Mouse (Mus musculus) embryonic facial prominence, embryonic 14.5 days (tissue): ENCODE data around the gene Mvp. TPM values are rescaled to one million over a fixed set of nuclear protein-coding genes. Genes with fewer than 3 reads are reported as not detected.
A peak's percentile ranks its signal among the peaks of the same experiment; 100 is the strongest.

Source experiments
- ATAC-seq: fragments of 200-750 bp; cut with Nextera tagmentation; 2 replicates; pipeline ENCODE4 v1.8.0; 2017; ENCODE audit warnings: low read depth, moderate number of reproducible peaks, moderate TSS enrichment
- DNase-seq: peaks from one replicate; pipeline ENCODE4 v3.0.0-alpha.2; 2015; ENCODE audit warnings: low spot score
- H3K27ac ChIP-seq: fragments of 300-500 bp; sonication (generic); replicated peaks from 2 replicates; pipeline ENCODE4 v1.5.1; 2014; ENCODE audit warnings: low read depth, mild to moderate bottlenecking, low read length, moderate library complexity
- H3K27me3 ChIP-seq: fragments of 300-500 bp; sonication (generic); replicated peaks from 2 replicates; pipeline ENCODE4 v1.6.1; 2014; ENCODE audit warnings: low read length; ENCODE audit not compliant: control insufficient read depth, insufficient read depth
- H3K36me3 ChIP-seq: fragments of 300-500 bp; sonication (generic); 2 replicates; pipeline ENCODE4 v1.6.1; 2014; ENCODE audit warnings: low read length, mixed read lengths; ENCODE audit not compliant: control insufficient read depth, insufficient read depth
- H3K4me1 ChIP-seq: fragments of 300-500 bp; sonication (generic); 2 replicates; pipeline ENCODE4 v1.6.1; 2014; ENCODE audit warnings: antibody characterized with exemption, low read length; ENCODE audit not compliant: control insufficient read depth, insufficient read depth
- H3K4me2 ChIP-seq: fragments of 300-500 bp; sonication (generic); 2 replicates; pipeline ENCODE4 v1.6.1; 2014; ENCODE audit warnings: low read depth, mild to moderate bottlenecking, low read length, moderate library complexity, mixed read lengths
- H3K4me3 ChIP-seq: fragments of 300-500 bp; sonication (generic); 2 replicates; pipeline ENCODE4 v1.5.1; 2014; ENCODE audit warnings: low read depth, mild to moderate bottlenecking, low read length
- H3K9ac ChIP-seq: fragments of 300-500 bp; sonication (generic); 2 replicates; pipeline ENCODE4 v1.6.1; 2014; ENCODE audit warnings: low read depth, mild to moderate bottlenecking, low read length, moderate library complexity, mixed read lengths
- H3K9me3 ChIP-seq: fragments of 300-500 bp; sonication (generic); 2 replicates; pipeline ENCODE4 v1.6.1; 2016; ENCODE audit warnings: low read length; ENCODE audit not compliant: control insufficient read depth
- WGBS: fragments of 180-500 bp; shearing (Covaris S2); extraction: QIAGEN DNeasy Blood & Tissue Kit; methylation state at CpG from one replicate; pipeline ENCODE4 v1.1.7; 2014; 5-methylcytosine and 5-hydroxymethylcytosine counted together
- polyA plus RNA-seq: library from polyadenylated mRNA; unstranded; fragments of >200 nt; fragmentation: Nextera tagmentation; extraction: Ambion mirVana; gene quantifications from 2 replicates; pipeline ENCODE4 v1.2.1, GENCODE M21; 2014

The Mvp gene
- polyA plus RNA-seq, 1 experiment from 2014 or later, result 9.9 TPM

DNA sequence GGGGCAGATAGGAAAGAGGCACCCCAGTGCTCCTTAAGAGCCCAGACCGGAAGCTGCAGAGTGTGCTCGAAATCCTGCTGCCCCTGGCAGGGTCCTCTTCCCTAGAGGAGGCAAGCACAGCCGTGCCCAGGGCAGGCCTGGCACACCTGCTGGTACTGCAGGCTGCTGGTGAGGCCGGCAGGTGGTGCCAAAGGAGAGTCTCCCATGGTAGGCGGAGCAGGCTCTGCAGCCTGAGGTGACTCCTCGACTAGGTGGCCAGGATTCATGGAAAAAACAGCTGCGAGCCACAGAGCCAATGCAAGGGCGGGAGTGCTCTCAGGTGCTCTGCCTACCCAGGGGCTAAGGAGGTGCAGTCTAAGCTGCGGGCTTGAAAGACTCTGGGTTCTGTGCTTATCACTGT, 28.1 kb downstream of the Mvp start:
- DNase-seq, result peak; percentile 35
- H3K4me1 ChIP-seq, result no peaks in the 10 kb centered on the region
- no peaks in the 10 kb centered on the region for H3K36me3 ChIP-seq
- H3K4me3 ChIP-seq, result no peak overlapping the region
- H3K9me3 ChIP-seq, result no peaks in the 10 kb centered on the region
- H3K4me2 ChIP-seq, result no peak overlapping the region
- no peak overlapping the region for H3K27ac ChIP-seq
- ATAC-seq, result peak; percentile 64; the same call in 1 of the 2 replicates
- H3K9ac ChIP-seq, result no peak overlapping the region
- WGBS, result 34% methylated on average over 9 of the region's 9 CpGs
- H3K27me3 ChIP-seq, result no peaks in the 10 kb centered on the region

DNA sequence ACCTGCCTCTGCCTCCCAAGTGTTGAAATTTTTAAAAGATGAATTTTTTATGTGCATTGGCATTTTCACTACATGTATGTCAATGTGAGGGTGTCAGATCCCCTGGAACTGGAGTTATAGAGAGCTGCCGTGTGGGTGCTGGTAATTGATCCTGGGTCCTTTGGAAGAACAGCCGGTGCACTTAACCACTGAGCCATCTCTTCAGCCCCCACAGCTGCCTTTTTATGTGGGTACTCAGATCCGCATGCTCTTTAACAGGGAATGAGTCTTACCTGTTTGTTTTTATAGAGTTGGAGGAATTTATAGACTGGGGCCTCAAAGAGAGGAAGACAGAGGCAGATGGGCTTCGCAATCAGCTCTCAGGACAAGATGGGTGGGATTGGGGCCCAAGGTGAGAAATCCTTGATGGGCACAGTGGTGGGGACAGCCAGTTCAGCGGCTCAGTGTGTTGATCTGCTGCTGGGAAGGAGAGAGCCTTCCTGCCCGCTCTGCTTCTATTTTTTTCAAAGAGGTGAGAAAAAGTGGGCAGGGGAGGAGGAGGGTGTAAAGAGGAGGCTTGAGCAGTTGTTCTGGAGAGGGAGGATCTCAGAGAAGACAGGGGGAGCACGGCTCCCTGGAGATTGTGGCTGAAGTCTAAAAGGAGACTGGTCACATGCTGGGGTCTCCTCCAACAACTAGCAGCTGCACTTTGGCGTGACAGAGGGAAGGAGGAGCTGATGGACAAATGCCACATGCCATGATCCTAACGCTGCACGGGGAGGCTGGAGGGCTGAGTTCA, 29.6 kb downstream of the Mvp start:
- H3K4me1 ChIP-seq, result no peaks in the 10 kb centered on the region
- no peak overlapping the region for H3K27ac ChIP-seq
- H3K36me3 ChIP-seq, result peaks cover 10% of the 10 kb centered on the region
- no peak overlapping the region for H3K9ac ChIP-seq
- DNase-seq (peak; percentile 23), ATAC-seq (peak; percentile 38; the same call in 1 of the 2 replicates)
- no peaks in the 10 kb centered on the region for H3K9me3 ChIP-seq
- WGBS, result 64% methylated on average over 10 of the region's 10 CpGs
- no peak overlapping the region for H3K4me3 ChIP-seq
- H3K4me2 ChIP-seq, result no peak overlapping the region
- no peaks in the 10 kb centered on the region for H3K27me3 ChIP-seq

DNA sequence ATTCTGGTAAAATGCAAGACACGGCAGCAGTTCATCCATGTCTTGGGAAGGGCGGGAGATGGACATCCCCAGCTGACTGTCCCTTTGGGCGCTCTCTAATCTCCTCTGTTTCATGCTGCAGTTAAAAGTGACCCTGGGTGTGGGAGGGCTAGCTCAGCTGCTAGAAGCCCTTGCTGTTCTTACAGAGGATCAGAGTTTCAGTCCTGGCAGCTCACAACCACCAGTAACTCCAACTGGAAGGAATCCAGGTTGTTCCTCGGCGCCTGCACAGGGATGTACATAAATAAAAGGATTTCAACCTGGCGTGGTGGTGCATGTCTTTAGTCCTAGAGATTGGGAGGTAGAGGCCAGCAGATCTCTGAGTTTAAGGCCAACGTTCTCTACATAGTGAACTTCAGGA, 31.3 kb downstream of the Mvp start:
- H3K27ac ChIP-seq, result no peak overlapping the region
- H3K36me3 ChIP-seq, result peaks cover 27% of the 10 kb centered on the region
- no peaks in the 10 kb centered on the region for H3K4me1 ChIP-seq
- H3K27me3 ChIP-seq, result no peaks in the 10 kb centered on the region
- ATAC-seq, result no peak
- no peak overlapping the region for H3K9ac ChIP-seq
- H3K9me3 ChIP-seq, result no peaks in the 10 kb centered on the region
- 77% methylated on average over 7 of the region's 7 CpGs for WGBS
- H3K4me3 ChIP-seq, result no peak overlapping the region
- no peak for DNase-seq
- H3K4me2 ChIP-seq, result no peak overlapping the region

DNA sequence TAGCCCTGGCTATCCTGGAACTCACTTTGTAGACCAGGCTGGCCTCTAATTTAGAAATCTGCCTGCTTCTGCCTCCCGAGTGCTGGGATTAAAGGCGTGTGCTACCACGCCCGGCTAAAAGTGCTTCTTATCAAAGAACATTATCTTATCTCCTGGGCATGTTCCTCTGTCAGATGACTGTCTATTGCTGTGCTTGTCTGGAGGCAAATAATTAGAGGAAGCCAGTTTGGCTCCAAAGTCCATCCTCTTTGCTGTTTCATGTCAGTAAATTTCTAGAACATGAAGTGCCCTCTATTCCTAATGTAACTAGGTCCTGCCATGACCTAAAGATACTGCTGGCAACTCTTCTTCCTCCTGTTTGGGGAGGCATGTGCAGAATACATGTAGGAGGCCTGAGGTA, 32.4 kb downstream of the Mvp start:
- H3K9me3 ChIP-seq, result no peaks in the 10 kb centered on the region
- no peak overlapping the region for H3K4me2 ChIP-seq
- H3K4me3 ChIP-seq, result no peak overlapping the region
- ATAC-seq, result no peak
- no peak overlapping the region for H3K27ac ChIP-seq
- no peak overlapping the region for H3K9ac ChIP-seq
- peaks cover 6% of the 10 kb centered on the region for H3K4me1 ChIP-seq
- no peaks in the 10 kb centered on the region for H3K27me3 ChIP-seq
- peaks cover 31% of the 10 kb centered on the region for H3K36me3 ChIP-seq
- 90% methylated on average over 4 of the region's 4 CpGs for whole genome bisulfite sequencing
- no peak for DNase-seq

DNA sequence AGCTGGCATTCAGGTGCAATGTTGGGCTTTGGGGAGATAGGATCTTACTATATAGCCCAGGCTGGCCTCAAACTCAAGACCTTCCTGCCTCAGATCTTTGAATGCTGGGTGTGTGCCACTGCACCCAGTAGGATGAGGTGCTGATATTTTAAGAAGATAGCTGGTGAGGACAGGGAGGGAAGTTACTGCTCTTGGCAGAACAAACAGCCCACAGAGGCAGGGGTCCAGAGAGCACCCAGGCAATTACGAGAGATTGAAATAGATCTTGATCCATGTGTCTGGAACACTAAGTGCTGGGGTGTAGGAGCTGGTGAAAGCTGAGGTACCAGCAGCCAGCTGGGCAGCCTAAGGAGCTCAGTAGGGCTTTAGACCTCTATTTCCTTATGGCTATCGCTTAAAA, 32.8 kb downstream of the Mvp start:
- WGBS, result 91% methylated on average over 2 of the region's 2 CpGs
- ATAC-seq, result no peak

DNA sequence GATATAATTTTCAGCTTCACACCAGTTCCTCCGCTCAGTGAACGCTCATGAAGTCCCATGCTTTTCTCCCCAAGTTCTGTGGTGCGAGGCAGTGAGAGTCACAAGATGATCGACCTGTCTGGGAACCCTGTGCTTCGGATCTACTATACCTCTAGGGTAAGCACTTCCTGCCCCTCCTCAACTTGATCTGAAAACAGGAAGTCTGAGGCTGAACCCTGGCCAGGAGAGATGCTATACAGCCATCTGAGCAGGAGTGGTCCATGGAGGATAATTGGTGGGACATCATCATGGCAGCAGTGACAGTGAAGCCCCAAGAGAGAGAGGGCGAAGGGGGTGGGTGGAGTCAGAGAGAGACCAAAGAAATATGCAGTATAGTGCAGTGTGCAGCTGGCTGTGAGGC, 35.6 kb downstream of the Mvp start:
- Histone ChIP-seq H3K9ac (no peak overlapping the region), H3K9me3 (no peaks in the 10 kb centered on the region), H3K27me3 (no peaks in the 10 kb centered on the region), H3K4me1 (peaks cover 8% of the 10 kb centered on the region), H3K36me3 (peaks cover 31% of the 10 kb centered on the region), H3K4me2 (no peak overlapping the region), H3K27ac (no peak overlapping the region), H3K4me3 (no peak overlapping the region)
- no peak for DNase-seq
- ATAC-seq, result no peak
- WGBS, result 87% methylated on average over 6 of the region's 6 CpGs

More for the DNA sequence above, 32.8 kb downstream of the Mvp start:
- no peak overlapping the region for H3K4me2 ChIP-seq
- no peak overlapping the region for H3K9ac ChIP-seq
- H3K4me1 ChIP-seq, result peaks cover 8% of the 10 kb centered on the region
- H3K36me3 ChIP-seq, result peaks cover 31% of the 10 kb centered on the region
- H3K27ac ChIP-seq, result no peak overlapping the region
- DNase-seq, result no peak
- H3K27me3 ChIP-seq, result no peaks in the 10 kb centered on the region
- no peak overlapping the region for H3K4me3 ChIP-seq
- H3K9me3 ChIP-seq, result no peaks in the 10 kb centered on the region

DNA sequence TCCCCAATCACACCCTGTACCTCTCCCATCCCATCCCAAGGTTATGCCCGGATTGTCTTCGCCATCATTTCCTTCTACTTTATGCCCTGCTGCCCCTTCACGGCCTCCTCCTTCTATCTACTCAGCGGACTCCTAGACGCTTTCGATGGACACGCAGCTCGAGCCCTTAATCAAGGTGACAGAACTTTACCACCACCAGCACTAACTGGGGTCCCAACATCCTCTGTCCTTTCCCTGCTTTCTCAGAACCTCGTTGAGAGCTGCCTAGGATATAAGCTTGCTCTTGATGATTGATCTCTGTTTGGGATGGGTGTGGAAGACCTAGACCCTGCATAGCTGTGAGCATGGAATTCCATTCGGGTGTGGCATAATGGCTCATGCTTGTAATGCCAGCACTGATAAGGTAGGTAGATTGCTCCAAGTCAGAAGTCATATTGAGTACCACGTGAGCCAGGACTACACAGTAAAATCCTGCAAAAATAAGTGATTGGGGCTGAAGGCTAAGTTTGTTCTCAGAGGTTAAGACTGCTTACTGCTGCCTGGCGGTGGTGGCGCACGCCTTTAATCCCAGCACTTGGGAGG, 37.5 kb downstream of the Mvp start:
- Histone ChIP-seq H3K4me2 (peak overlapping the region; percentile 88), H3K9ac (peak overlapping the region; percentile 89), H3K4me1 (peaks cover 8% of the 10 kb centered on the region), H3K27me3 (no peaks in the 10 kb centered on the region), H3K27ac (no peak overlapping the region; the same call in 1 of the 2 replicates), H3K36me3 (peaks cover 31% of the 10 kb centered on the region), H3K9me3 (no peaks in the 10 kb centered on the region), H3K4me3 (peak overlapping the region; percentile 78)
- DNase-seq (no peak), ATAC-seq (no peak)
- WGBS, result 26% methylated on average over 14 of the region's 14 CpGs

DNA sequence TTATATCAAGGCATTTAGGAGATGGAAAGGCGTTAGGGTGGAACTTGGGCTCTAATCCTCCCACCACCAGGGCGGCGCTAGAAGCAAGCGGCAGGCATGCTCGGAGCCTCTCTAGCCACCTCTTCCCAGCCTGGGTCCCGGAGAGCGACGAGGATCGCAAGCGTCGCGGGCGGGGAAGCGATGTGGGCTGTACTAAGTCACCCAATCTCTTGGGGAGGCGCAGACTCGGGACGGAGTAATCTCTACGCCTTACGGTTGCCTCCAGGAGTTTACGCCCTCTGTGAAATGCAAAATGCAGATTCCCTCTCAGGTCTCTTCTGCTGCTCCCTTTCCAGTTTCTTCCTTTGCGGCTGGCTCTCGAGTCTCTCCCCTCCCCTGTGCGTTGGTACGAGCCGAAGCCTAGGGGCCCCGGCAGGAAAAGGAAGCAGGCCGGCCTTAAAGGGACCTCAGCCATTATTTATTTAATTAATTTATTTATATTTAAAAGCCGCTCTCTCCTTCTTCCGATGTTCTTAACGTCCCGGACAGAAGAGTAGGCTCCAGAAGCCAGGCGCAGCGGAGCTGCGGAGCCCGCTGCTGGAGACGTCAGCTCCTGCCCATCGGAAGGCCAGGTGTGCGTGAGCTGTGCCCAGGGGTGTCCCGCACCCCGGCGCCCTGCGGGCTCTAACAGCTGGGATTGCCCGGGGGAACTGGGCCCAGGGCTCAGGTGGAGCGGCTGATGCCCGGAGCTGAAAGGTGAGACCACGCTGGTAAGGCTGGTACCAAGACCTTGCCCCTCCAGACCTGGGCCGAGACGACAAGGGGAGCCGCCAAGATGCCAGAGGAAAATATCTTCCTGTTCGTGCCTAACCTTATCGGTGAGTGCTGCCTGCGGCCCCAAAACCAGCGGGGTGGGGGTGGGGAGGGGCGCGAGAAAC, 38.2 kb downstream of the Mvp start, which contains the start of gene Cdiptos:
Gene Cdiptos (minus strand): TSS at position 149 of the 917 bp plus-strand sequence.
- ATAC-seq (peak; percentile 98), DNase-seq (peak; percentile 99)
- no peaks in the 10 kb centered on the region for H3K9me3 ChIP-seq
- under 1% methylated on average over 42 of the region's 55 CpGs for WGBS
- H3K4me2 ChIP-seq, result peak within 1 kb of the TSS; percentile 88
- H3K27ac ChIP-seq, result peak within 1 kb of the TSS; percentile 90
- peak within 1 kb of the TSS; percentile 78 for H3K4me3 ChIP-seq
- H3K36me3 ChIP-seq, result peaks cover 31% of the 10 kb centered on the region
- no peaks in the 10 kb centered on the region for H3K27me3 ChIP-seq
- H3K9ac ChIP-seq, result peak within 1 kb of the TSS; percentile 89
- H3K4me1 ChIP-seq, result peaks cover 8% of the 10 kb centered on the region
